Mouse (Mus musculus) lung, postnatal 36 days (tissue): ENCODE data around the gene Ms4a4a.

Experiments used
- DNase-seq: peaks from one replicate; pipeline ENCODE4 v3.0.0; 2022; ENCODE audit warnings: mixed read lengths

Gene Ms4a4a

DNA sequence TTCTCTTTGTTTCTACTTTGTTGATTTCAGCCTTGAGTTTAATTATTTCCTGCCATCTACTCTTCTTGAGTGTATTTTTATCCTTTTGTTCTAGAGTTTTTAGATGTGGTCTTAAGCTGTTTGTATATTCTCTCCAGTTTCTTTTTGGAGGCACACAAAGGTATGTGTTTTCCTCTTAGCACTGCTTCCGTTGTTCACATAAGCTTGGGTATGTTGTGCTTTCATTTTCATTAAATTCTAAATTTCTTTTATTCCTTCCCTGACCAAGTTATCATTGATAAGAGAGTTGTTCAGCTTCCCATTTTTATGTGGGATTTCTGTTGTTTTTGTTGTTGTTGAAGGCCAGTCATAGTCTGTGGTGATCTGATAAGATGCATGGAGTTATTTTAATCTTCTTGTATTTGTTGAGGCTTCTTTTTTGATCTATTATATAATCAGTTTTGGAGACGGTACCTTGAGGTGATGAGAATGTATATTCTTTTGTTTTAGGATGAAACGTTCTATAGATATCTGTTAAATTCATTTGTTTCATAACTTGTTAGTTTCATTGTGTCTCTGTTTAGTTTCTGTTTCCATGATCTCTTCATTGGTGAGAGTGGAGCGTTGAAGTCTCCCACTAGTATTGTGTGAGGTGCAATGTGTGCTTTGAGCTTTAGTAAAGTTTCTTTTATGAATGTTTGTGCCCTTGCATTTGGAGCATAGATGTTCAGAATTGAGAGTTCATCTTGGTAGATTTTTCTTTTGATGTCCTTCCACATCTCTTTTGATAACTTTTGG, 59.9 kb downstream of the Ms4a4a start:
- DNase-seq: no peak
